Comparison of ENCODE assay signal across 27 mouse cellular contexts in genomic region chr15:32691021-32691420, GRCm38 (mm10).
DNase-seq lines count a peak whose midpoint lies in the region; ATAC-seq lines count a peak whose summit lies in the region.
"Had no signal": no experiment of that assay in that cellular context is flagged by ENCODE, and none has a peak within 500 bp of the region (broad histone marks: within the 10 kb centered on the region; RNA-seq: fewer than 3 reads in every experiment).

No protein-coding gene starts in this region.

- H3K36me3 ChIP-seq in forebrain, embryonic 14.5 days (ENCODE audit: control insufficient read depth, insufficient read depth, low read length): no peaks in the 10 kb centered on the region
- H3K36me3 ChIP-seq in forebrain, embryonic 12.5 days (replicated peaks): no peaks in the 10 kb centered on the region
- H3K36me3 ChIP-seq: heart, embryonic 13.5 days; midbrain, embryonic 15.5 days had no signal

- H3K4me3 ChIP-seq in forebrain, embryonic 14.5 days (ENCODE audit: low read depth, low read length): no peak overlapping the region
- no peak overlapping the region for H3K4me3 ChIP-seq in forebrain, embryonic 12.5 days (replicated peaks)
- H3K4me3 ChIP-seq: heart, embryonic 13.5 days; limb, embryonic 15.5 days; midbrain, embryonic 15.5 days; neural tube, embryonic 15.5 days had no signal

- H3K27me3 ChIP-seq in forebrain, embryonic 14.5 days (replicated peaks; ENCODE audit: control insufficient read depth, insufficient read depth, low read length): no peaks in the 10 kb centered on the region
- H3K27me3 ChIP-seq in forebrain, embryonic 12.5 days: no peaks in the 10 kb centered on the region
- H3K27me3 ChIP-seq: heart, embryonic 13.5 days; limb, embryonic 15.5 days; midbrain, embryonic 15.5 days; neural tube, embryonic 15.5 days had no signal

- no peaks in the 10 kb centered on the region for H3K4me1 ChIP-seq in forebrain, embryonic 14.5 days (ENCODE audit: control insufficient read depth, insufficient read depth, low read length)
- H3K4me1 ChIP-seq in forebrain, embryonic 12.5 days: no peaks in the 10 kb centered on the region
- H3K4me1 ChIP-seq: heart, embryonic 13.5 days; limb, embryonic 15.5 days; midbrain, embryonic 15.5 days; neural tube, embryonic 15.5 days had no signal

- DNase-seq in forebrain, embryonic 14.5 days (ENCODE audit: low spot score): peak; percentile 73
- DNase-seq in left cerebral cortex, adult 11 months (ENCODE audit: low spot score): peak; percentile 8
- no peak for DNase-seq in left cerebral cortex, adult 18-20 months (ENCODE audit: low spot score in 2 of 2)
- peak; percentile 65 for DNase-seq in brain, embryonic 18.5 days (ENCODE audit: low read depth, low spot score)
- peak; percentile 60 for DNase-seq in layer of hippocampus, adult 9-11 months
- DNase-seq in lung, postnatal 25 days (ENCODE audit: low spot score): no peak
- DNase-seq: adrenal gland, postnatal 14 days; cerebellum, adult 11 months; cerebellum, postnatal 10 days; gastrocnemius, postnatal 25 days; heart, adult 18-20 months; heart, postnatal 14 days; kidney, adult 9 months; kidney, postnatal 14 days; lung, embryonic 14.5 days; lung, postnatal 4 days; thymus, postnatal 14 days had no signal

- ATAC-seq in forebrain, embryonic 14.5 days: peak; percentile 79; the same call in 1 of the 2 replicates
- ATAC-seq in forebrain, embryonic 12.5 days (ENCODE audit: low FRiP score): no peak
- ATAC-seq: CD4-positive, CD25-positive, alpha-beta regulatory T cell, adult 4 months; hindbrain, postnatal 0 days; intestine, embryonic 16.5 days; midbrain, embryonic 15.5 days had no signal

- H3K9me3 ChIP-seq in forebrain, embryonic 14.5 days (replicated peaks; ENCODE audit: control insufficient read depth, low read length): no peaks in the 10 kb centered on the region
- no peaks in the 10 kb centered on the region for H3K9me3 ChIP-seq in forebrain, embryonic 12.5 days
- H3K9me3 ChIP-seq: heart, embryonic 13.5 days; limb, embryonic 15.5 days; midbrain, embryonic 15.5 days; neural tube, embryonic 15.5 days had no signal

- no peak overlapping the region for H3K27ac ChIP-seq in forebrain, embryonic 14.5 days (ENCODE audit: low read depth, low read length)
- no peak overlapping the region for H3K27ac ChIP-seq in forebrain, embryonic 12.5 days
- H3K27ac ChIP-seq: heart, embryonic 13.5 days; hindbrain, postnatal 0 days; limb, embryonic 15.5 days; liver, embryonic 14.5 days; midbrain, embryonic 15.5 days; neural tube, embryonic 15.5 days; stomach, postnatal 0 days had no signal

- H3K4me2 ChIP-seq in forebrain, embryonic 14.5 days (ENCODE audit: low read length): no peak overlapping the region
- H3K4me2 ChIP-seq in forebrain, embryonic 12.5 days: no peak overlapping the region
- H3K4me2 ChIP-seq: heart, embryonic 13.5 days; limb, embryonic 15.5 days; lung, embryonic 14.5 days; midbrain, embryonic 15.5 days; neural tube, embryonic 15.5 days had no signal

- H3K9ac ChIP-seq in forebrain, embryonic 14.5 days (ENCODE audit: low read length): no peak overlapping the region
- no peak overlapping the region for H3K9ac ChIP-seq in forebrain, embryonic 12.5 days
- H3K9ac ChIP-seq: heart, embryonic 13.5 days; limb, embryonic 15.5 days; liver, embryonic 14.5 days; lung, embryonic 14.5 days; midbrain, embryonic 15.5 days; neural tube, embryonic 15.5 days had no signal

Comparison
In these comparisons a context has a peak if more than half of its experiments do, and no peak if none do; other contexts are left out.
1. DNase-seq: peak in forebrain, embryonic 14.5 days (single experiment), left cerebral cortex, adult 11 months (single experiment), brain, embryonic 18.5 days (single experiment) and layer of hippocampus, adult 9-11 months (single experiment); none in left cerebral cortex, adult 18-20 months (0 of 2) and lung, postnatal 25 days (single experiment).